Mouse (Mus musculus): ENCODE measurements around the gene Dlg2.

DNA sequence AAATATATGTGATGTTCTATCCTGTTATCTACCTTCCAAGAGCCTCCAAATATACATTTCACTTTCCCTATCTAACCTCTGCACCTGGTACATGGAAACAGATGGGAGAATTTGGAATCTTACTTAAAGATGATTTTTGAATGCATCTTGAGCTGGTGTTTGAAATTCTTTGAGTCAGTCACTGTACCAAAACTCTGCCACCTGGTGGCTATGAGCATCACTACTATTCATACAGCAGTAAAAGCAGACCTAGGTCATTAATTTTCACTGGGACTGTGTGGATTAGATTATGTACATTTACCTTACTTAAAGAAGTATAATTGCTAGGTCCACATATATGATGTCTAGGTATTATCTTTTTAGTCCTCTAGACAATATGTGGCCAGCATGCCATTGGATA lies 1124.8 kb downstream of the Dlg2 start:
- TF ChIP-seq POLR2A (IDR thresholded peaks at IDR 0.05; ENCODE audit: borderline replicate concordance, extremely low read depth, low read depth, low read length) (no peak), CTCF (IDR thresholded peaks at IDR 0.05; ENCODE audit: insufficient read depth, low read length) (no peak)
